Mouse (Mus musculus): ENCODE measurements around the gene Relb. TPM values are rescaled to one million over a fixed set of nuclear protein-coding genes. Genes with fewer than 3 reads are reported as not detected.

The Relb gene
- polyA plus RNA-seq, 1 experiment = 75.6 TPM

DNA sequence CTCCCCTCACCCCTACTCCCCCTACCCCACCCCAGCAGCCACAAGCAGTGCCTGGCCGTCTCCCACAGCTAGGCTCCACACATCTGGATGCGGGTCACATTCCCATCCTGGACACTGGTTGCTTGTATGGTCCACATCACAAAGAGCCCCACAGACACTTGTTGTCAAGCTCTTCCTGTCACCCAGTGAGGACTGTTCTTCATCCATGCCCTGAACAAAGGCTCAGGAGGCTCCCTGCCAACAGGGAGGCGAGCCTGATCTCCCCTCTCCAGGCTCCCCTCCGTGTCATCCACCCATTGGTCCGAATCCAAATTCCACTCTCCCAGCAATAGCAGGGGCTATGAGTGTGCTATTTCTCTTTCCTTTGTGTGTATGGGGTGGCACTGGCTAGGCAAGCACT is 28.7 kb downstream of the Relb start:
- H3K27me3 ChIP-seq (ENCODE audit: control insufficient read depth, insufficient read depth, low read length) = no peaks in the 10 kb centered on the region
- H3K4me1 ChIP-seq (replicated peaks; ENCODE audit: control insufficient read depth, insufficient read depth, low read length) = peaks cover 11% of the 10 kb centered on the region
- H3K36me3 ChIP-seq (ENCODE audit: control insufficient read depth, insufficient read depth, low read length) = no peaks in the 10 kb centered on the region
- 41% methylated on average over 5 of the region's 5 CpGs for WGBS
- no peak for DNase-seq
- H3K27ac ChIP-seq (ENCODE audit: control insufficient read depth, insufficient read depth, low read length) = no peak overlapping the region
- TF ChIP-seq CTCF (IDR thresholded peaks at IDR 0.05; ENCODE audit: borderline replicate concordance, control insufficient read depth, extremely low read depth, insufficient read depth, low read length, poor library complexity) (no peak), POLR2A (IDR thresholded peaks at IDR 0.05; ENCODE audit: control insufficient read depth, extremely low read depth, insufficient read depth, low read length, poor library complexity) (no peak)
- no peak overlapping the region for H3K4me3 ChIP-seq (ENCODE audit: control insufficient read depth, insufficient read depth, low read length)

DNA sequence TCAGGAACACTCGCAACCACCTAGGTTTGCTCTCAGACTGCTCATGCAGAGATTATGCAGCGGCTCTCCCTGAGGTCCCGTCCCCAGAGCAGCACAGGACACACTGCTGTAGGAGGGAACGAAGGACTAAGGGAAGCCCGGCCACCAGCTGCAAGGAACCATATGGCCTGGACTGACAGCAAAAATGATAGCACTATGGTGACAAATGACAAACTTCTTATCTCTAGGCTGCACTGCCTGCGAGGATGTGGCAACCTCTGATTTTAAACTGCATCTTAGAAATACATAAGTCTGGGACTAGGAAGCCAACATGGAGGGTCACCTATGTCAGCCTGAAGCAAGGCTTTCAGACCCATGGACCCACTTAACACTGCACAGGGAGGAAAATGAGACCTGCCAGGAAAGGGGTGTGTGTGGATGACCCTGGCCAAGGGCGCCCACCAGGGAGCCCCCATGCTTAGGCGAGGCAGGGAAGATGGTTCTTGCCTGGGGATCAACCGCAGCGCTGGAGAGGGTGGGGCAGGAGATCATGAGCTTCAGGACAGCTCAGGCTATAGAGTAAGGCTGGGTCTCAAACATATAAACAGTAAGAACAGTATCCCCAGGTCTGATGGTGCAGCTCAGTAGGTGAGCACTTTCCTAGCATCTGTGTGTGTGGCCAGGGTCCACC is 36.0 kb downstream of the Relb start:
- no peak overlapping the region for H3K27ac ChIP-seq (ENCODE audit: control insufficient read depth, insufficient read depth, low read length)
- H3K36me3 ChIP-seq (ENCODE audit: control insufficient read depth, insufficient read depth, low read length) = peaks cover 22% of the 10 kb centered on the region
- TF ChIP-seq POLR2A (IDR thresholded peaks at IDR 0.05; ENCODE audit: control insufficient read depth, extremely low read depth, insufficient read depth, low read length, poor library complexity) (no peak), CTCF (IDR thresholded peaks at IDR 0.05; ENCODE audit: borderline replicate concordance, control insufficient read depth, extremely low read depth, insufficient read depth, low read length, poor library complexity) (no peak)
- no peaks in the 10 kb centered on the region for H3K4me1 ChIP-seq (replicated peaks; ENCODE audit: control insufficient read depth, insufficient read depth, low read length)
- 97% methylated on average over 10 of the region's 10 CpGs for WGBS
- H3K27me3 ChIP-seq (ENCODE audit: control insufficient read depth, insufficient read depth, low read length) = no peaks in the 10 kb centered on the region
- no peak overlapping the region for H3K4me3 ChIP-seq (ENCODE audit: control insufficient read depth, insufficient read depth, low read length)
- no peak for DNase-seq

DNA sequence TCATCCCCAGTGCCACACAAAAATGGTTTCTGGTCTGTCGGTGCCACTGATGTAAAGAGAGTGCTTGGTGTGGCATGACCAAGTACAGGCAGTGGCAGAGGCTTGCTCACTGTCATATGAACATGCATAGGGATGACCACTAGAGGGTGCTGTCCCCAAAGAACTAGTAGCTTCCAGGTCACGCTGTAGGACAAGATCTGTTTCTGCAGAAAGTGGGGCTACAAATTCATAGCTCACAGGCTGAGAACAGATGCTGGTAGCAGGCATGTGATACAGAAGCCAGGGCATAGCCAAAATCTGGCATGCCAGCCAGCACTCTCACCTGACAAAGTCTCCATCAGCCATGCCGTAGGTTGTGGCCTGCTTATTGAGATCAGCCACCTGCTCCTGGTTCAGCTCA is 39.3 kb downstream of the Relb start:
- no peak overlapping the region for H3K4me3 ChIP-seq (ENCODE audit: control insufficient read depth, insufficient read depth, low read length)
- 59% methylated on average over 3 of the region's 3 CpGs for WGBS
- peak; percentile 71 for DNase-seq
- TF ChIP-seq POLR2A (IDR thresholded peaks at IDR 0.05; ENCODE audit: control insufficient read depth, extremely low read depth, insufficient read depth, low read length, poor library complexity) (no peak), CTCF (IDR thresholded peaks at IDR 0.05; ENCODE audit: borderline replicate concordance, control insufficient read depth, extremely low read depth, insufficient read depth, low read length, poor library complexity) (no peak; the same call in 1 of the 2 replicates)
- H3K27me3 ChIP-seq (ENCODE audit: control insufficient read depth, insufficient read depth, low read length) = no peaks in the 10 kb centered on the region
- no peak overlapping the region for H3K27ac ChIP-seq (ENCODE audit: control insufficient read depth, insufficient read depth, low read length)
- H3K36me3 ChIP-seq (ENCODE audit: control insufficient read depth, insufficient read depth, low read length) = peaks cover 47% of the 10 kb centered on the region
- no peaks in the 10 kb centered on the region for H3K4me1 ChIP-seq (replicated peaks; ENCODE audit: control insufficient read depth, insufficient read depth, low read length)

- no peak overlapping the region for H3K27ac ChIP-seq (ENCODE audit: control insufficient read depth, insufficient read depth, low read length)
- TF ChIP-seq CTCF (IDR thresholded peaks at IDR 0.05; ENCODE audit: borderline replicate concordance, control insufficient read depth, extremely low read depth, insufficient read depth, low read length, poor library complexity) = no peak
- TF ChIP-seq POLR2A (IDR thresholded peaks at IDR 0.05; ENCODE audit: control insufficient read depth, extremely low read depth, insufficient read depth, low read length, poor library complexity) = no peak
- H3K4me3 ChIP-seq (ENCODE audit: control insufficient read depth, insufficient read depth, low read length) = no peak overlapping the region
- DNase-seq = peak; percentile 44
- peaks cover 52% of the 10 kb centered on the region for H3K36me3 ChIP-seq (ENCODE audit: control insufficient read depth, insufficient read depth, low read length)
- H3K27me3 ChIP-seq (ENCODE audit: control insufficient read depth, insufficient read depth, low read length) = no peaks in the 10 kb centered on the region
- no peaks in the 10 kb centered on the region for H3K4me1 ChIP-seq (replicated peaks; ENCODE audit: control insufficient read depth, insufficient read depth, low read length)
- WGBS = 60% methylated on average over 3 of the region's 3 CpGs
These were observed 40.0 kb downstream of the Relb start for GRCm38 (mm10) chr7:19589207-19589606.

GRCm38 (mm10) chr7:19586269-19586668 is 43.0 kb downstream of the Relb start:
- Histone ChIP-seq H3K27me3 (ENCODE audit: control insufficient read depth, insufficient read depth, low read length) (no peaks in the 10 kb centered on the region), H3K4me3 (ENCODE audit: control insufficient read depth, insufficient read depth, low read length) (no peak overlapping the region), H3K36me3 (ENCODE audit: control insufficient read depth, insufficient read depth, low read length) (peaks cover 40% of the 10 kb centered on the region), H3K4me1 (replicated peaks; ENCODE audit: control insufficient read depth, insufficient read depth, low read length) (no peaks in the 10 kb centered on the region), H3K27ac (ENCODE audit: control insufficient read depth, insufficient read depth, low read length) (no peak overlapping the region)
- no peak for DNase-seq
- no peak for TF ChIP-seq CTCF (IDR thresholded peaks at IDR 0.05; ENCODE audit: borderline replicate concordance, control insufficient read depth, extremely low read depth, insufficient read depth, low read length, poor library complexity)
- 98% methylated on average over 46 of the region's 46 CpGs for WGBS

- H3K27ac ChIP-seq (ENCODE audit: control insufficient read depth, insufficient read depth, low read length) = no peak overlapping the region
- H3K4me3 ChIP-seq (ENCODE audit: control insufficient read depth, insufficient read depth, low read length) = no peak overlapping the region
- DNase-seq = no peak
- peaks cover 6% of the 10 kb centered on the region; the same call in 1 of the 2 replicates for H3K27me3 ChIP-seq (ENCODE audit: control insufficient read depth, insufficient read depth, low read length)
- WGBS = 94% methylated on average over 8 of the region's 8 CpGs
- TF ChIP-seq POLR2A (IDR thresholded peaks at IDR 0.05; ENCODE audit: control insufficient read depth, extremely low read depth, insufficient read depth, low read length, poor library complexity) = no peak
- no peak for TF ChIP-seq CTCF (IDR thresholded peaks at IDR 0.05; ENCODE audit: borderline replicate concordance, control insufficient read depth, extremely low read depth, insufficient read depth, low read length, poor library complexity)
- peaks cover 14% of the 10 kb centered on the region for H3K4me1 ChIP-seq (replicated peaks; ENCODE audit: control insufficient read depth, insufficient read depth, low read length)
- H3K36me3 ChIP-seq (ENCODE audit: control insufficient read depth, insufficient read depth, low read length) = peaks cover 17% of the 10 kb centered on the region
These were observed 48.6 kb downstream of the Relb start for GRCm38 (mm10) chr7:19580634-19581033.

DNA sequence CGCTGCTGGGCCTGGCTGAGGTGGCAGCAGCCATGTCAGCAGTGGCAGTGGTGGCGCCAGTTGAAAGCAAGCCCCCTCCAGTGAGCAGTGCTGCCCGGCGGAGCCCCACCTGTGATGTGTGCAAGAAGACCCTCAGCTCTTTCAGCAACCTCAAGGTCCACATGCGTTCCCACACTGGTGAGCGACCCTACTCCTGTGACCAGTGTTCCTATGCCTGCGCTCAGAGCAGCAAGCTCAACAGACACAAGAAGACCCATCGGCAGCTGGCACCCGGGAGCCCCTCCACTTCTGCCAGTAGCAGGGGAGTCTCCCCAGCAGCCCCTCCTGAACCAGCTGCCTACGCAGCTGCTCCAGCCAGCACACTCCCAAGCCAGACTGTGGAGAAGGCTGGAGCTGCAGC is 49.5 kb downstream of the Relb start:
- peaks cover 6% of the 10 kb centered on the region; the same call in 1 of the 2 replicates for H3K27me3 ChIP-seq (ENCODE audit: control insufficient read depth, insufficient read depth, low read length)
- peaks cover 14% of the 10 kb centered on the region for H3K4me1 ChIP-seq (replicated peaks; ENCODE audit: control insufficient read depth, insufficient read depth, low read length)
- WGBS = 97% methylated on average over 10 of the region's 10 CpGs
- H3K36me3 ChIP-seq (ENCODE audit: control insufficient read depth, insufficient read depth, low read length) = peaks cover 12% of the 10 kb centered on the region
- DNase-seq = no peak
- no peak overlapping the region for H3K27ac ChIP-seq (ENCODE audit: control insufficient read depth, insufficient read depth, low read length)
- no peak overlapping the region for H3K4me3 ChIP-seq (ENCODE audit: control insufficient read depth, insufficient read depth, low read length)
- TF ChIP-seq POLR2A (IDR thresholded peaks at IDR 0.05; ENCODE audit: control insufficient read depth, extremely low read depth, insufficient read depth, low read length, poor library complexity) = no peak
- no peak for TF ChIP-seq CTCF (IDR thresholded peaks at IDR 0.05; ENCODE audit: borderline replicate concordance, control insufficient read depth, extremely low read depth, insufficient read depth, low read length, poor library complexity)

Data from thymus, adult 2 months (tissue).